Mouse (Mus musculus): Measurements from ENCODE around the gene Ifitm6.
"Not testable (repeated sequence)": the region's sequence is repeated elsewhere in the genome, so short reads cannot be mapped to it uniquely, and the experiment has no call there.

Ifitm6 gene

GRCm38 (mm10) chr7:141040867-141041606, 23.3 kb upstream of the Ifitm6 start:
- no peak for DNase-seq

DNA sequence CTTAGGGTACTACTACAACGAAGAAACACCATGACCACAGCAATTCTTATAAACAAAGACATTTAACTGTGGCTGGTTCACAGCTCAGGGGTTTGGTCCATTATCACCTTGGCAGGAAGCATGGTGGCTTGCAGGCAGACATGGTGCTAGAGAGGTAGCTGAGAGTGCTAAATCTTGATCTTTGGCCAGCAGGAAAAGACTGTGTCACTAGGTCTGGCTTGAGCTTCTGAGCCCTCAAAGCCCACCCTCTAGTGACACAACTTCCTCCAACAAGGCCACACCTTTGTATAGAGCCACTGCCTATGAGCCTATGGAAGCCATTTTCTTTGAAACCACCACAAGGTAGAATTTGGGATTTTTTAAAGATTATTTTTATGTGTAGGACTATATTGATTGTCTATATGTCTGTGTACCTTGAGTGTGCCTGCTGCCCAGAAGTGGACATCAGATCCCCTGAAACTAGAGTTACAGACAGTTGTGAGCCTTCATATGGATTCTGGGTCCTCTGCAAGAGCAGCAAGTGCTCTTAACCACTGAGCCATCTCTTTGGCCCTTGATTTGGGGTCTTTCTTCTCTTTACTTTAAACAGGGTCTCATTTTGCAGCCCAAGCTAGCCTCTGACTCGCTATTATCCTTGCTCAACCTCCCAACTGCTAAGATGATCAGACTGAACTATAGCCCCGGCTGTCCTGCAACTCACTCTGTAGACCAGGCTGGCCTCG, 21.8 kb upstream of the Ifitm6 start:
- DNase-seq = no peak

DNA sequence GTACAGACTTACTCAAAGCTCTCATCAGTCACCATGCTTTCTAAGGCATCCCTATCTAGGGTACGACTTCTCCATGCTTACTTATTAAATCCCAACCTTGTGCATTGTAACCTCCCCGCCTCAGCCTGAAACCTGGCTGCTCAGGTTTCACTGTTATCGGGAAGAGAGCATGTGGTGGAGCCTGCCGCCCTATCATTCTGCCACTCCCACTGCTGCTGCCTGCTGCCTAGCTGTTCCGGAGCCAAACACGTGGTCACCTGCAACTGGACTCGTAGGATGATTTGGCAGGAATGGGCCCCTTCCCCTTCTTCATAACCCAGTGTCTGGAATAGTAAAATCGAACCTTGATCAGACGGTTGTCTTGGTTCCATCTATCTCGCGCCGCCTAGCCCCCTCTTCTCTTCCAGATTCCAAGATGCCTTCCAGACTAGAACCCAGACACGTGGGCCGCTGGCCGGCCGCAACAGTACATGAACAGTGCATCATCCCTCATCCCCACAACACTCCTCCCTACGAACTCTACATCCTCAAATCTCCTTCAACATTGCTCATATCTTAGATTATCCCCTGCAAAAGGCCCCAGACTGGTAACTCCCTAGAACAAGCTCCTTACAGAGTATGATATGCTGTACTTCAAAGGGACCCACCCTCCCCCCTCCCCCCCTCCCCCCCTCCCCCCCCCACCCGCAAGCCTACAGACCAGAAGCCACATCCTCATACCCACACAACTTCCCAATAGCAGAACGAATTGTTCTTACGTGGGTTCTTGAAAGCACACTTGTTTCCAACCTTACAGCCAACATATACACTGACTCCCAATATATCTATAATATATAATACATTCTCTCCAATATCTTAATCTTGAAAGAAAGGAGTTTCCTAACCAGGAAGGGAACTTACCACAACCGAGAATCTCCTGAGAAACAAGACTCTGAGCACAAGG, 20.6 kb upstream of the Ifitm6 start:
- DNase-seq = no peak

- DNase-seq = not testable (repeated sequence)
These were observed 18.9 kb upstream of the Ifitm6 start for GRCm38 (mm10) chr7:141036624-141037023.

- no peak for DNase-seq
These were observed 14.9 kb upstream of the Ifitm6 start for GRCm38 (mm10) chr7:141032458-141033167.

DNA sequence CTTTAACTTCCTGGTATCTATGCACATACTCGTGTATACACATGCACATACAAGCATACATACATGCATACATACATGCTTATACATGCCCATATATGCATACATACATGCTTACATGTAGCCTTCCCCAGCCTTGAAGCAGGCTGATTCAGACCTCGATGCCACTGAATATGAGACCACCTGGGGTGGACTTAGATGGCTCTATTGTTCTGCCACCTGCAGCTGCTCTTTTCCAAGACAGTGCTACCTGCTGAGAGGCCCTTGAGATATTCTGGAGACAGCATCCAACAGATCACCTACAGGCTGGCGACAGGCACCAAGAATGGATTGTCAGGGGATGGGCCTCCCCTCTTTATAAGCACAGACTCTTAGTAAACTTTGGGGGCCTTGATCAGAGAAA, 12.7 kb upstream of the Ifitm6 start:
- no peak for DNase-seq

DNA sequence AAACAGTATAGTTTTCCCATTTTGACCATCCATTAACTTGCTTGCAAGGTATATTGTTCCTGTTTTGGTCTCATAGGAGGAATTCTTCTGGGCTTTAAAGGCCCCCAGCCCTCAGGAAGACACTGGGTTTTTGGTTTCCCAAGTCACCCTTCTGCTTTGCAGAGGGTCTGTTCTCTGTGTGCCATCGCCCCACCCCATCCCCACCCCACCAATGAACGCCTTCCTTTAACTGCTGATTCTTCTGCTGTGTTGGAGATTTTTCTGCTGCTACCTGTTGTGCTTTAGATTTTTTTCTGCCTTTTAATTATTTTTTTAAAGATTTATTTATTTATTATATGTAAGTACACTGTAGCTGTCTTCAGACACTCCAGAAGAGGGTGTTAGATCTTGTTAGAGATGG, 11.1 kb upstream of the Ifitm6 start, which contains the start of gene Gm17387:
Gene Gm17387, plus strand, starts transcription at position 301 of the 400 bp plus-strand sequence.
- no peak for DNase-seq

DNA sequence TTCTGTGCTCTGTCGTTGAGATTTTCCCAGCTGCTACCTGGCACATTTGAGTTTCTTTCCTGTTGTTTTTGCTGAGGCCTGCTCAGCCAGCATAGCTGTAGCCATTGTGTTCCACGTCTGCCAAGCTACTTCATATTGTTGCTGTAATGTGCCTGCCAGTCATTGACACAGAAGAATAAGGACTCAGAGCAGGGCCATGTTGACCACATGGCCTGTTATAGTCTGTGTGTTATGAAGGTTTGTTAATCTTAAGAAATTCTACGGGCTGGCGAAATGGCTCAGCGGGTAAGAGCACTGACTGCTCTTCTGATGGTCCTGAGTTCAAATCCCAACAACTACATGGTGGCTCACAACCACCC, 9.0 kb upstream of the Ifitm6 start:
- DNase-seq = no peak

- DNase-seq = no peak
These were observed 8.5 kb upstream of the Ifitm6 start for GRCm38 (mm10) chr7:141026097-141026739.

- no peak for DNase-seq
These were observed 7.4 kb upstream of the Ifitm6 start for GRCm38 (mm10) chr7:141024865-141025838.

DNA sequence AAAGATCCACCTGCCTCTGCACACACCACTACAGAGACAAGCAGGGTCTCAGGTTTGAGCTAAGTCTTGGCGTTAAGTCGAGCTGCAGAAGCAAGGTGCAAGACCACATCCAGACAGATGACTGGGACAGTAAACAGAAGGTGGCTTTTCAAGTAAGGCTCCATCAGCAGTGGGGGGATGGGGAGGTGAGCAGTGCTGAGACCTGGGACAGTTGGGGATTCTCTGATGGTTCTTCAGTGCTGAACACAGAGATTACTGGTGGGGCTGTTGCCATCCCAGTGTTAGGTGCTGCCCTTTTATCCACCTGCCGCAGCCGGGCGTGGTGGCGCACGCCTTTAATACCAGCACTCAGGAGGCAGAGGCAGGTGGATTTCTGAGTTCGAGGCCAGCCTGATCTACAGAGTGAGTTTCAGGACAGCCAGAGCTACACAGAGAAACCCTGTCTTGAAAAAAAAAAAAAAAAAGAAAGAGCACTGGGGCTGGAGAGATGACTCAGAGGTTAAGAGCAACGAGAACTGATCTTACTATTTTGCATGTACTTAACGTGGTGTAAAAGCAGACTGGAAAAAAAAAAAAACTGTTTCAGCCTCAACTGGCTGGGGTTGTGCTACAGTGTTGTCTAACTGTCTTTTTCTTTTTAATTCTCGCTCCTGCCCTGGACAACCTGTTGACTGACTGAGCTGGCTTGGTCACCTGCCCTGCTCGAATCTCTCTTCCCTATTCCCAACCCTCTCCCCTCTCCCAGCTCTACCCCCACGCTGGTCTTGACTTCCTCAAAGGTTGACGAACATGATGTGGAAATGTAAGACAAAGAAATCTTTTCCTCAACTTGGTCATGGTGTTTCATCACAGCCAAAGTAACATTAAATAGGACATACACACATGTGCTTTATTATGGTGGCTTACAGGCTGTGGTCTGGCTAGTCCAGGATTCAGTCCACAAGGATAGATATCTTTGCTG, 4.0 kb upstream of the Ifitm6 start:
- DNase-seq = no peak

GRCm38 (mm10) chr7:141019028-141019427, 1.3 kb upstream of the Ifitm6 start:
- no peak for DNase-seq

DNA sequence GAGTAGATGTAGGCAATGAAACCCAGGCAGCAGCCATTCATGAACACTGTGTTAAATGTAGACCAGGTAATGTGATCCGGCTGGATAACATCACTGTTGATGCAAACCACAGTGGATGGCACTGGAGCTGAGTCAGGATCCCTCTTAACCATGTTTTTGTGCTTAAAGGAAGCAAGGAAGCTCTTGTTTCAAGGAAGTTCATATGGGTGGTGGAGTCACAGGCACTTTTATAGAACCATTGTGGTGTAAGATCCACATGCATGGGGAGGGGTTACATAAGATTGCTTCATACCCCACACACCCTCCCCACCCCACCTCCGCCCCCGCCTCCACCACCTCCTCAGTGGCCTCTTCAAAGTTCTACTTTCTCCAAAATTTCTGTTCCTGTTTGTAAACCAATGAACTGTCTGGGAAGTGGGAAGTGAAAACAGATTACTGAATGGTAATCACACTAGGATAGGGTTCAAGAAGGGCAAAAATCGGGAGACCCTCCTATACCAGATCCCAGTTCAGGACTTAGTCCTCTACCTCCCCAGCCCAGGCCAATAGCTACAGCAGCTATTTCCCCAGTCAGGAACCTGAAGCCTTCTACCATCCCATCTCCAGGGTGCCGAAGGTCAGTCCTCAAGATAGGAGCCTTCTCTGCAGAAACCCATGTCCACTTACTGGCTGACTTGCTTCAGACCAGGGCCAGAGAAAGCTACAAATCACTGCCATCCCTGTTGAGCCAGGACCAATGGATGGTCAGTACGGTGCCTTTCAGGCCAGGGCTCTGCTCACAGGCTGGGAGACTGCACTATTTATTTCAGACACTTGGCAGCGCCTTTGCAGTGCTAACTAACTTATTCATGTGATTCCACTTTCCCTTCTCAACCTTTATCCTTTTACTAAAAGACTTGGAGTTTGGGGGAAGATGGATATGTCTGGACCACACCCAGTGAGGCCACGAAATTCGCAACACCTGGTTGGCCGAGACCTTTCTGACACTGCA, 722 bp downstream of the Ifitm6 start:
- no peak for DNase-seq

DNA sequence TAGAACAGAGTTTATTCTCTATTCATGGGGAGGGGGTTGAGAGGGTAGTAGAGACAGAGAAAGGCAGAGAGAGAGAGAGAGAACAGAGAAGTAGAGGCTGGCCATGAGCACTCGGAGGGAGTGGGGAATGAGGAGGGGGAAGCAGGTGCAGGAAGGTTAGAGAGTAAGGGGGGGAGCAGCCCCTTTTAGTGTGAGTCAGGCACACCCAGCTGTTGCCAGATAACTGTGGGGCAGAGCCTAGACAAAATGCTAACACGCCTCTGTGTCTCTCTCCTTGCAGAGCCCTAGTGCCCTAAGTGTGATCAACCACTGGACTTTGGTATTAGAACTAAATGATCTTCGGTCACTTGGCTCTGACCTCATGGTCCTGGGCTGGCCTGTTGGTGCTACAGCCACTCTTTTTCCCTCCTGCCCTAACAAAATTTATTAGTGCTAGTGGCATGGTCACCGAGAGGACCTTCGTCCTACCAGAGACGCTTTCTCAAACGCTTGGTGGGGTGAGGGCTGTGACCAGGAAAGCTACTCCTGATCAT, 6.4 kb downstream of the Ifitm6 start:
- no peak for DNase-seq

DNA sequence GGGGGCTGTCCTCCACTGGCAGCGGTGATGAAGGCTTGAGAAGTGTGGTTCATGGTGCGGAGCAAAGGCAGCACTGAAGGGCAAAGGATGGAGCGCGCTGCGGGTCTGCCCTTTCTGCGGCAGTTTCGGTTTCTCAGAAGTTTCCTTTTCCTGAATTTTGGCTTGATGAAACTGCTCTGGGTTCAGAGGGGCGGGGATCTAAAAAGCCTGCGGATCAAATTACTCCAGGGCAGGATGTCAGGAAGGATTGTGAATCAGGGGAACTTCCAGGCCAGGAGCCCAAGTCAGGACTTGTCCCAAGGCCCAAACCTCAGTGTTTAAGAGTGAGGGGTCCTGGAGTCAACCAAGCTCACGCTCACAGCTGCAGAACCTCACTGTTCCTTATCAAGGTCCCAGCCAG, 7.1 kb downstream of the Ifitm6 start, which contains the start of gene Ifitm3:
Gene Ifitm3, minus strand, starts transcription at position 178 of the 400 bp plus-strand sequence.
- DNase-seq = peak; percentile 54

DNA sequence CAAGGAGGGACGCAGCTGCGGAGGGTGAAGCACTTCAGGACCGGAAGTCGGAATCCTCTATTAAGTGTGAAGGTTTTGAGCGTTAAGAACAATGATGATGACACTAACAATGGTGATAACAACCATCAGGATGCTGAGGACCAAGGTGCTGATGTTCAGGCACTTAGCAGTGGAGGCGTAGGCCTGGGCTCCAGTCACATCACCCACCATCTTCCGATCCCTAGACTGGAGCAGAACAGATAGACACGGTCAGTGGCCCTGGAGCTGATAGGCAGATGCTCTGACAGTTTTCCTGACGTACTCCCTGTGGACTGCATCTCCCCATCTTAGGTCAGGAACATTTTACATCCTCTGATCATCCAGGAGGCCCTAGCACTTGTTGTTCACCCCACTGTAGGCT, 8.1 kb downstream of the Ifitm6 start:
- DNase-seq = no peak

DNA sequence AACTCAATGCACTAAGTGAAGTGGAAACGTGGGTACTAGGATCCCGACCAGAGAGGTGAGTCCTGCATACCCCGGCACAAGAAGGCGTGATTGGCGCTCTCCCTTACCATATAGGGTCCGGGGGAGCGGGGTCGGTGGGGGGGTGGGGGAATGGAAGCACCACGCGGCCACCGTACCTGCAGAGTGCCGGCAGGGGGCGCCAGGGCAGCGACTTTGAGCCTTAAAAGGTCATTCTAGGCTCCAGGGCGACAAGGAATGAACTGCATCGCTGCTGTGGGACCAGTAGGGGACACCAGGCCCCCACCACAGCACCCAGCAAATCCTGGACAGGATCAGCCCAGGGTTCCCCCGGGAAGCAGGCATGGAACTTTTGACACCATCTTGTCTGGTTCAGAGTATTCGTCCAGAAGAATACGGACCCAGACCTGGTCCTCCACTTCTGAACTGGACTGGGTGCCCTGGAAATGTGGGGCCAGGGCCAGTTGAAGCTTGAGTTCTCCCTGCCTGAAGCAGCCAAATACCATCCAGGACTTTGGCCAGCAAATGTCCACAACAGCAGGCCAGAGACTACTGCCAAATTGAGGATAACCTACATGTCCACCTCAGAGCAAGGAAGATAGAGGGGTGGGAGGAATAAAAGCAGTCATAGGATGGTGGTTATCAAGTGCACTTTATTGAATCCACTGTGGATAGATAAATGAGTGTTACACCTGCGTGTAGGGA, 8.6 kb downstream of the Ifitm6 start:
- DNase-seq = peak; percentile 73

Measured in kidney, adult 11 months (tissue).